In genomic region chr1:38241801-38242200, GRCm38 (mm10) we compare ENCODE assay signal across 12 mouse cellular contexts.
DNase-seq lines count a peak whose midpoint lies in the region; ATAC-seq and TF ChIP-seq lines count a peak whose summit lies in the region.
"Had no signal": no experiment of that assay in that cellular context is flagged by ENCODE, and none has a peak within 500 bp of the region (broad histone marks: within the 10 kb centered on the region; RNA-seq: fewer than 3 reads in every experiment).

No protein-coding gene starts in this region.

- intact Hi-C loops in heart, postnatal 14 days (cut with DNase I): loop anchor here (10.0 kb wide), 1 partner anchor 133 kb away; no protein-coding TSS in a partner anchor

- no peak for DNase-seq in forebrain, postnatal 0 days
- DNase-seq in adrenal gland, postnatal 36 days: peak; percentile 81 to 85
- peak; percentile 48 to 54 for DNase-seq in heart, postnatal 14 days
- DNase-seq in liver, embryonic 11.5 days (ENCODE audit: low spot score): no peak
- DNase-seq in layer of hippocampus, adult 8-10 months (ENCODE audit: low spot score in 2 of 2): no peak
- DNase-seq: B cell, adult 2 months; cerebellum, adult 9-11 months had no signal

- ATAC-seq in forebrain, postnatal 0 days: 0 out of 2 replicates have a peak, but pooled peaks have one; percentile 1
- no peak for ATAC-seq in forebrain, embryonic 12.5 days (ENCODE audit: low FRiP score)
- ATAC-seq in liver, embryonic 11.5 days (replicated peaks; ENCODE audit: low FRiP score): no peak
- no peak for ATAC-seq in hindbrain, embryonic 16.5 days
- ATAC-seq in granulocyte monocyte progenitor cell, adult 5-6 weeks (replicated peaks; ENCODE audit: poor library complexity, severe bottlenecking): no peak

- H3K4me3 ChIP-seq in forebrain, postnatal 0 days (ENCODE audit: low read depth, low read length): no peak overlapping the region
- H3K4me3 ChIP-seq in forebrain, embryonic 12.5 days (replicated peaks): no peak overlapping the region
- no peak overlapping the region for H3K4me3 ChIP-seq in liver, embryonic 11.5 days (ENCODE audit: low read depth, low read length)
- no peak overlapping the region for H3K4me3 ChIP-seq in hindbrain, embryonic 16.5 days (ENCODE audit: low read length)
- H3K4me3 ChIP-seq: neural tube, embryonic 13.5 days had no signal

- H3K27me3 ChIP-seq in forebrain, postnatal 0 days (ENCODE audit: insufficient read depth, low read length): no peaks in the 10 kb centered on the region
- H3K27me3 ChIP-seq in forebrain, embryonic 12.5 days: no peaks in the 10 kb centered on the region
- H3K27me3 ChIP-seq in liver, embryonic 11.5 days (replicated peaks; ENCODE audit: control insufficient read depth, insufficient read depth, low read length): no peaks in the 10 kb centered on the region
- no peaks in the 10 kb centered on the region for H3K27me3 ChIP-seq in hindbrain, embryonic 16.5 days (replicated peaks; ENCODE audit: control insufficient read depth, insufficient read depth, low read length)
- H3K27me3 ChIP-seq: neural tube, embryonic 13.5 days had no signal

- no peaks in the 10 kb centered on the region for H3K4me1 ChIP-seq in forebrain, postnatal 0 days (ENCODE audit: insufficient read depth)
- H3K4me1 ChIP-seq in forebrain, embryonic 12.5 days: no peaks in the 10 kb centered on the region
- H3K4me1 ChIP-seq in liver, embryonic 11.5 days (replicated peaks; ENCODE audit: control insufficient read depth, insufficient read depth, low read length): peaks cover 2% of the 10 kb centered on the region; the same call in 1 of the 2 replicates
- no peaks in the 10 kb centered on the region for H3K4me1 ChIP-seq in hindbrain, embryonic 16.5 days (ENCODE audit: control insufficient read depth, insufficient read depth, low read depth, low read length)

- no peaks in the 10 kb centered on the region for H3K9me3 ChIP-seq in forebrain, postnatal 0 days (ENCODE audit: low read length)
- H3K9me3 ChIP-seq in forebrain, embryonic 12.5 days: no peaks in the 10 kb centered on the region
- H3K9me3 ChIP-seq in liver, embryonic 11.5 days (ENCODE audit: control insufficient read depth, low read length): no peaks in the 10 kb centered on the region
- H3K9me3 ChIP-seq in hindbrain, embryonic 16.5 days (ENCODE audit: control insufficient read depth, low read length): no peaks in the 10 kb centered on the region
- H3K9me3 ChIP-seq: neural tube, embryonic 13.5 days had no signal

- H3K9ac ChIP-seq in forebrain, postnatal 0 days: no peak overlapping the region
- H3K9ac ChIP-seq in forebrain, embryonic 12.5 days: no peak overlapping the region
- H3K9ac ChIP-seq in liver, embryonic 11.5 days (ENCODE audit: low read depth, low read length): no peak overlapping the region
- no peak overlapping the region for H3K9ac ChIP-seq in hindbrain, embryonic 16.5 days (ENCODE audit: low read depth, low read length)
- H3K9ac ChIP-seq: neural tube, embryonic 13.5 days had no signal

- H3K27ac ChIP-seq in forebrain, postnatal 0 days (ENCODE audit: low read depth, low read length): no peak overlapping the region
- H3K27ac ChIP-seq in forebrain, embryonic 12.5 days: no peak overlapping the region
- H3K27ac ChIP-seq in liver, embryonic 11.5 days (ENCODE audit: low read depth, low read length): peak overlapping the region; percentile 43; the same call in 1 of the 2 replicates
- H3K27ac ChIP-seq in hindbrain, embryonic 16.5 days (ENCODE audit: low read depth, low read length): no peak overlapping the region
- H3K27ac ChIP-seq: macrophage; neural tube, embryonic 13.5 days had no signal

- no peak for TF ChIP-seq CTCF in forebrain, postnatal 0 days (IDR thresholded peaks at IDR 0.05; ENCODE audit: low read depth)

- 0 out of 2 replicates have a peak, but pooled peaks cover 4% of the 10 kb centered on the region for H3K36me3 ChIP-seq in forebrain, postnatal 0 days (ENCODE audit: insufficient read depth)
- no peaks in the 10 kb centered on the region for H3K36me3 ChIP-seq in forebrain, embryonic 12.5 days (replicated peaks)
- H3K36me3 ChIP-seq in liver, embryonic 11.5 days (ENCODE audit: control insufficient read depth, insufficient read depth, low read length): no peaks in the 10 kb centered on the region
- no peaks in the 10 kb centered on the region for H3K36me3 ChIP-seq in hindbrain, embryonic 16.5 days (ENCODE audit: control insufficient read depth, insufficient read depth, low read length)
- H3K36me3 ChIP-seq: neural tube, embryonic 13.5 days had no signal

- H3K4me2 ChIP-seq in forebrain, postnatal 0 days (ENCODE audit: low read depth): no peak overlapping the region
- H3K4me2 ChIP-seq in forebrain, embryonic 12.5 days: no peak overlapping the region
- no peak overlapping the region for H3K4me2 ChIP-seq in liver, embryonic 11.5 days
- no peak overlapping the region for H3K4me2 ChIP-seq in hindbrain, embryonic 16.5 days (ENCODE audit: low read length)
- H3K4me2 ChIP-seq: neural tube, embryonic 13.5 days had no signal

- 86% methylated on average over 4 of the region's 4 CpGs for WGBS in forebrain, postnatal 0 days
- WGBS in forebrain, embryonic 12.5 days: 93% methylated on average over 4 of the region's 4 CpGs
- WGBS in liver, embryonic 11.5 days: 67% methylated on average over 4 of the region's 4 CpGs
- WGBS in hindbrain, embryonic 16.5 days: 78% methylated on average over 4 of the region's 4 CpGs

Comparison
In these comparisons a context has a peak if more than half of its experiments do, and no peak if none do; other contexts are left out.
1. DNase-seq: peak in adrenal gland, postnatal 36 days (2 of 2) and heart, postnatal 14 days (2 of 2); none in forebrain, postnatal 0 days (single experiment), liver, embryonic 11.5 days (single experiment) and layer of hippocampus, adult 8-10 months (0 of 2).